Mouse (Mus musculus) lung, postnatal 0 days (tissue): ENCODE data around the gene Zfp986. TPM values are rescaled to one million over a fixed set of nuclear protein-coding genes. Genes with fewer than 3 reads are reported as not detected.
"Not testable (repeated sequence)": the region's sequence is repeated elsewhere in the genome, so short reads cannot be mapped to it uniquely, and the experiment has no call there.

Experiments
- ATAC-seq: fragments of 200-750 bp; cut with Nextera tagmentation; 2 replicates; pipeline ENCODE4 v1.8.0; 2017; ENCODE audit warnings: moderate library complexity
- DNase-seq: peaks from one replicate; pipeline ENCODE4 v3.0.0-alpha.2; 2016; ENCODE audit warnings: low spot score
- H3K27ac ChIP-seq: fragments of 300-500 bp; sonication (generic); 2 replicates; pipeline ENCODE4 v1.5.1; 2014; ENCODE audit warnings: antibody characterized with exemption, mild to moderate bottlenecking, low read length, mixed read lengths
- H3K27me3 ChIP-seq: fragments of 300-500 bp; sonication (generic); replicated peaks from 2 replicates; pipeline ENCODE4 v1.6.1; 2014; ENCODE audit warnings: low read length, mixed read lengths; ENCODE audit not compliant: insufficient read depth
- H3K36me3 ChIP-seq: fragments of 300-500 bp; sonication (generic); 2 replicates; pipeline ENCODE4 v1.6.1; 2014; ENCODE audit warnings: low read length, mixed read lengths; ENCODE audit not compliant: insufficient read depth
- H3K4me1 ChIP-seq: fragments of 300-500 bp; sonication (generic); 2 replicates; pipeline ENCODE4 v1.6.1; 2014; ENCODE audit warnings: antibody characterized with exemption, low read depth, low read length, mixed read lengths; ENCODE audit not compliant: insufficient read depth
- H3K4me2 ChIP-seq: fragments of 300-500 bp; sonication (generic); replicated peaks from 2 replicates; pipeline ENCODE4 v1.6.1; 2014; ENCODE audit warnings: low read depth, mild to moderate bottlenecking, low read length, moderate library complexity, mixed read lengths
- H3K4me3 ChIP-seq: fragments of 300-500 bp; sonication (generic); 2 replicates; pipeline ENCODE4 v1.5.1; 2014; ENCODE audit warnings: low read depth, low read length
- H3K9ac ChIP-seq: fragments of 300-500 bp; sonication (generic); replicated peaks from 2 replicates; pipeline ENCODE4 v1.6.1; 2014; ENCODE audit warnings: low read depth, mild to moderate bottlenecking
- H3K9me3 ChIP-seq: fragments of 300-500 bp; sonication (generic); 2 replicates; pipeline ENCODE4 v1.6.1; 2016; ENCODE audit warnings: low read length, mixed read lengths
- WGBS: fragments of 180-500 bp; shearing (Covaris S2); extraction: QIAGEN DNeasy Blood & Tissue Kit; methylation state at CpG from one replicate; pipeline ENCODE4 v1.1.7; 2014; 5-methylcytosine and 5-hydroxymethylcytosine counted together
- polyA plus RNA-seq: library from polyadenylated mRNA; unstranded; fragments of >200 nt; fragmentation: Nextera tagmentation; extraction: Ambion mirVana; gene quantifications from 2 replicates; pipeline ENCODE4 v1.2.1, GENCODE M21; 2015

Gene Zfp986
- polyA plus RNA-seq: not detected in 2 replicates

DNA sequence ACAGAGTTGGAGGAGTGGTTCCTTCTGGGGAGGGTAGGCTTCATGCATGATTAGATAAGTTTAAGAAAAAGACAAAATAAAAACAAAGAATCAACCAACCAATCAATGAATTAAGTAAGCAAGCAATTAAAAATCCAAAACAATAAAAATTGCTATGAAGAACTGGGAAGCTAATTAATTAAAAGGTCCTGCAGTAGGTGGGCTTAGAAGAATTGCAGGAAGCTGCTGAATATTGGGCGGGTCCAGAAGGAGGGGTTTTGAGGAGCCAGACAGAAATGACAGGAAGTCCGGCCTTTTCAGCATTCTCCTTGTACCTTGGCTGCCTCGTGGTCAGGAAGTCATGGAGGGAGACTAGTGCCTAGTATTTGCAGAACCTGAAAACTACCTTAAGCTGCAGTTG lies at the start of gene Zfp986:
Gene Zfp986 (plus strand): TSS at position 301 of the 400 bp plus-strand sequence.
- H3K9ac ChIP-seq, H3K27me3 ChIP-seq, H3K4me2 ChIP-seq, DNase-seq, H3K9me3 ChIP-seq, ATAC-seq, H3K27ac ChIP-seq, H3K4me1 ChIP-seq, H3K36me3 ChIP-seq, H3K4me3 ChIP-seq: not testable (repeated sequence)
- 65% methylated on average over 3 of the region's 3 CpGs for WGBS

DNA sequence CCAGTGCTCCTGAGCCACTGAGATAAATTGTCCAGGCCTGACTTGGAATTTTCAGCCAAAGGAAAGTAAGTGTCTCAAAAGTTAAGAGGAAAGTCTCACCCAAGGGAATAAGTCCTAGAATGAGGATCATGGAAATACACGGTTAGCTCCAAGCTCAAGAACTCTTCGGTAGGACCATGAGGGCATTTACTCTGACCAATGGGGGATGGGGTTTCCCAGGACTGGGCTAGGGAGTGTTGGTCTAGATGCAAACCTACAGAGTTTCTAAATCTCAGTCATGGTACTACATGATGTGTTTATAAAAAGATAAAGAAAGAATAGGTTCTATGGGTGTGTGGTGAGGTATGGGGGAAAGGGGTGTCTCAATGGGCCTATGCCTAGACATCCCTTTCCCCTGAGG lies 48.6 kb upstream of the Zfp986 start:
- H3K36me3 ChIP-seq, H3K27me3 ChIP-seq, H3K9ac ChIP-seq, H3K9me3 ChIP-seq, H3K4me1 ChIP-seq, DNase-seq, H3K27ac ChIP-seq, H3K4me3 ChIP-seq, H3K4me2 ChIP-seq: not testable (repeated sequence)
- WGBS: no CpG with 5 or more reads among the region's 2 CpGs
- peak; percentile 17 for ATAC-seq

DNA sequence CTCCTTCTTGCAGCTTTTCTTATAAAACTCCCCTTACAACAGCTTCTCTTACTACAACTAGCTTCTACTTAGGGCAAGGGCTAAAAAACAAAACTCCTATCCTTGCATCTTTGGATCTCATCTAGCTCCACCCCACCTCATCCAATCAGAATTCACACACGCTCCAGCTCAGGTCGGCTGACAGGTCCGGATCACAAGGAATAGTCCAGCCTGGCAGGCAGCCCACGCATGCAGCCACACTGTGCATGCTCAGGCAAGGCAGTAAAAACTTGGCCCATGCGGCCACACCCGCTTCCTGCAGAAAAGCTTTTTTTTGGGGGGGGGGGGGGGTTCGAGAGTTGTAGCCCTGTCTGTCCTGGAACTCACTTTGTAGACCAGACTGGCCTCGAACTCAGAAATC lies 43.0 kb upstream of the Zfp986 start:
- 74% methylated on average over 3 of the region's 8 CpGs for WGBS
- not testable (repeated sequence) for DNase-seq, ATAC-seq

DNA sequence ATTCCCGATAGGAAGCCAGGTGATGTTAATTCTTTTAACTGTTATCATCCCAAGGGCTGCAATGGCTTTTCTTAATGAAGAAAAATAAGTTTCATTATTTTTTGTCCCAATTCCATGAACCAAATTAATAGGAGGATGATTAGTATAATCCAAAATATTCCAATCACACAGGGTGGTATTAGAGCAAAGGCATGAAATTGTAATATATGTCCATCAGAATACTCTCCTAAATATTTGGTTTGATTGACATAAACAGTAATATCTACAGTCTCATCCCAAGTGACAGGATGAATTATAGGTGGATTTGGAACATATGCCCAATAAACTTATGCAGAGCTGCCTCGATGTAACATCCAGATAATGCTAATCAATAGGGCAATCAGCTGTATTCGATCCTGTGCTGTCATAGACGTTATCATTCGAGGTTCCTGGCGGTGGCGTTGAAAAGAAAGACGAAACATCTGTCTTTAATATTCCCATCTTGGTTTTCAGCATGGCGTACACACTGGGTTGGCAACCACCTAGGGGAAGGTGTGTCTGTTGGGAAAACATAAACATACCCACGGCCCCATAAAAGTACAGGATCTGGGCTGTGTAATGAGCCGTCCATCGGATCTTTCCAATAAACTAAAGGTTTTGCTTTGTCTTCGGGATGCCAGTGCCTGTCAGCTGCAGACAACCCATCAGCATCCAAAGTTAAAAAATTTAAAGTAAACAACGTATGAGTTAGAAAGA lies 37.1 kb upstream of the Zfp986 start:
- DNase-seq, H3K4me1 ChIP-seq, H3K4me3 ChIP-seq, H3K9me3 ChIP-seq, H3K36me3 ChIP-seq, H3K4me2 ChIP-seq, H3K9ac ChIP-seq, H3K27me3 ChIP-seq, H3K27ac ChIP-seq: not testable (repeated sequence)
- ATAC-seq: peak; percentile 28; the same call in 1 of the 2 replicates
- 93% methylated on average over 1 of the region's 14 CpGs for WGBS

More for the DNA sequence above, 43.0 kb upstream of the Zfp986 start:
- H3K36me3 ChIP-seq, H3K27ac ChIP-seq, H3K9ac ChIP-seq, H3K9me3 ChIP-seq, H3K4me1 ChIP-seq, H3K4me2 ChIP-seq, H3K4me3 ChIP-seq, H3K27me3 ChIP-seq: not testable (repeated sequence)

GRCm38 (mm10) chr4:145836300-145836862 lies 32.2 kb upstream of the Zfp986 start:
- H3K36me3 ChIP-seq, H3K27ac ChIP-seq, H3K4me1 ChIP-seq, H3K4me3 ChIP-seq, H3K4me2 ChIP-seq, H3K9me3 ChIP-seq, DNase-seq, H3K9ac ChIP-seq, H3K27me3 ChIP-seq: not testable (repeated sequence)
- 80% methylated on average over 6 of the region's 18 CpGs for WGBS
- ATAC-seq: peak; percentile 25

- H3K4me1 ChIP-seq, DNase-seq, H3K36me3 ChIP-seq, H3K27me3 ChIP-seq, H3K9me3 ChIP-seq, H3K27ac ChIP-seq, H3K9ac ChIP-seq, H3K4me3 ChIP-seq, H3K4me2 ChIP-seq: not testable (repeated sequence)
- 64% methylated on average over 45 of the region's 75 CpGs for WGBS
- ATAC-seq: peak; percentile 74
Observed at GRCm38 (mm10) chr4:145836863-145837440, 31.6 kb upstream of the Zfp986 start.

DNA sequence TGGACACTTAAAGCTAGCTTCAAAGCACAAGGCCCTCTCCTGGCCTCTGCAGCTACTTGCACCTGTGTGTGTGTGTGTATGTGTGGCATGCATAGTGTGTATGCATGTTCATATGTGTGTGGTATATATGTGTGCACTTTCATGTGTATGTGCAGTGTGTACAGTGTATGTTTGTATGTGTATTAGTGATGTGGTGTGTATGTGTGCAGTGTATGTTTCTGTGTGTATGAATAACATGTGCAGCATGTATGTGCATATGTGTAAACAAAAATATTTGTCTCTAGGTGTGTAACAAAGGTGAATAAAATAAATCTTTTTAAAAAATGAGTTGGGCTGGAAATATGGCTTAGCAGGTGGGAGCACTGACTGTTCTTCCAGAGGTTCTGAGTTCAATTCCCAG lies 21.8 kb upstream of the Zfp986 start:
- not testable (repeated sequence) for H3K27ac ChIP-seq, H3K27me3 ChIP-seq, H3K9me3 ChIP-seq, H3K4me3 ChIP-seq, H3K4me2 ChIP-seq, H3K9ac ChIP-seq, H3K36me3 ChIP-seq, DNase-seq, H3K4me1 ChIP-seq
- ATAC-seq: peak; percentile 34; the same call in 1 of the 2 replicates

GRCm38 (mm10) chr4:145848183-145848890 lies 20.3 kb upstream of the Zfp986 start:
- not testable (repeated sequence) for H3K36me3 ChIP-seq, H3K4me2 ChIP-seq, H3K9me3 ChIP-seq, H3K27me3 ChIP-seq, H3K27ac ChIP-seq, H3K4me3 ChIP-seq, H3K4me1 ChIP-seq, H3K9ac ChIP-seq, DNase-seq
- 62% methylated on average over 3 of the region's 4 CpGs for WGBS
- ATAC-seq: peak; percentile 11; the same call in 1 of the 2 replicates

DNA sequence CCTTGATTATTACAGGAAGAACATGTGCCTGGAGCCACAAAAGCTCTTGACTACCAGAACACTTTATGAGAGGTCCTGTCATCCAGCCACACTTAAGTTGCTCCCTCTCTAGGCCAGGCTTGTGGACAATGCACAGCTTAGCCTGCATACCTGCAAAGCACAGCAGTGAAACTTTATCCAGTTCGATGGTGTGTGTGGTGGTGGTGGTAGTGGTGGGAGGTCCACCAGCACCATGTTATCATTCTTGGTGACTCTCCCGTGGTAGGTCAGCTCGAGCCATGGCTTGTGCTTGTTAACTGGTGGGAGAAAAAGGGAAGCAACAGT lies 19.7 kb upstream of the Zfp986 start:
- not testable (repeated sequence) for H3K9ac ChIP-seq, H3K4me1 ChIP-seq, H3K9me3 ChIP-seq, DNase-seq, H3K27me3 ChIP-seq, H3K36me3 ChIP-seq, H3K4me3 ChIP-seq, H3K27ac ChIP-seq, H3K4me2 ChIP-seq
- 65% methylated on average over 3 of the region's 3 CpGs for WGBS
- peak; percentile 34; the same call in 1 of the 2 replicates for ATAC-seq
